Mouse (Mus musculus): ENCODE measurements at regions not wholly inside any gene's neighbourhood (a gene's known extent, or its start where the extent isn't known, plus 50 kb on each side); places are given as distances from the start of the nearest gene placed in this dataset.

DNA sequence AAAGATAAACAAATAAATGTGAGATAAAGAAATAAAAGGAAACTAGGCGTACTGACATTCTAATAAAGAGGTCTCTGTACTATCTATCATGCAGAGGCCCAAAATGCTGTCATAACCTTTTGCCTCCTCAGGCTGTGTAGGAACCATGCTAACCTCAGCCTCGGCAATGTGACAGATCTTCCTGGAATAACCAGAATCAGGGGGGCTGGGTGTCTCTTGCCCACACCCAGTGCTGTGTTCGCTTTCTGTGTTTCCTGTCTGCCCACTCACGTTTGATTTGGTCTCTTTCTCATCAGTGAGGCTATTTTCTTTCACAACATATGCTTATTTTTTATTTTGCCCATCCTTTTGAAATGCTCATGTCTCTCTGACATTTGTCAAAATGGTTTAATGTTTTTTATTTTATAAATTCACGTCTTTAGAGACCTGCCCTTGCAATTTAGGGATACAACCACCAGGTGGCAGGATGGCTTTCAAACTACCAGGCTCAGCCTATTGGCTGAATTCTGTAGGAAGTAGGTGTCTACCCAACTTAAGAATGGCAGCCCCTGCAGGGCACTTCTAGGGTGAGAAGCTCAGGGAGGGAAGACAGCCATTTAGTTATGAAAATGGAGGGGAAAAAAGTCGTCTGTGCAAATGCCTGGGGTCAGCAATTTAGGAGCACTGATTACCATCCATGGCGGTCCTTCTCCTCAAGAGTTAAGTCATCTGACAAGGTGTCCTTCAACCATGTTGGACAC is 550.8 kb downstream of the Rnf144a start:
- WGBS: 72% methylated on average over 7 of the region's 7 CpGs

DNA sequence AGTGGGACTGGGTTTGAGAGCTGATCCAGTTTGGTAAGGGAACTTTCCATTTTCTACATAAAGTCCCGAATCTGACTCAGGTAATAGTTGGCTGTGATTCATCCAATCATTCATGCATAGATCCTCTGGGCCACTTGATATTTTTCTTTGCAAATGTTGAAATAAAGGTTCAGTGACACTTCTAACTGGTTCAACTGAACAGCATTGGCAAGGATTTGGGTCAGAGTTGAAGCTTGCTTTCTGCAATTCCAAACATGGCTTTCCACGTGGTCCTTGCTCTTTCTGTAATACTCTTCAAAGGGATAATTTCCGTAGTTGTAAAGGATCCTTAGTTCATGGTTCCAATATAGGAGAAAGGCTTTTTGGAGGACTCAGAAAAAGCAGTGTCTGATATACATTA is 554.0 kb downstream of the Rnf144a start:
- H3K4me2 ChIP-seq (replicated peaks): no peak overlapping the region
- H3K27ac ChIP-seq: no peak overlapping the region
- no peaks in the 10 kb centered on the region for H3K4me1 ChIP-seq (replicated peaks)
- 85% methylated on average over 3 of the region's 3 CpGs for WGBS
- ATAC-seq: no peak
- H3K9ac ChIP-seq: no peak overlapping the region
- H3K4me3 ChIP-seq (replicated peaks): no peak overlapping the region
- no peaks in the 10 kb centered on the region for H3K9me3 ChIP-seq
- H3K36me3 ChIP-seq: no peaks in the 10 kb centered on the region
- H3K27me3 ChIP-seq (replicated peaks): no peaks in the 10 kb centered on the region

More for the DNA sequence above, 550.8 kb downstream of the Rnf144a start:
- ATAC-seq: no peak
- no peaks in the 10 kb centered on the region for H3K36me3 ChIP-seq
- H3K4me3 ChIP-seq (replicated peaks): no peak overlapping the region
- H3K4me1 ChIP-seq (replicated peaks): no peaks in the 10 kb centered on the region
- H3K27me3 ChIP-seq (replicated peaks): no peaks in the 10 kb centered on the region
- no peaks in the 10 kb centered on the region for H3K9me3 ChIP-seq
- no peak overlapping the region for H3K4me2 ChIP-seq (replicated peaks)
- no peak overlapping the region for H3K27ac ChIP-seq
- H3K9ac ChIP-seq: no peak overlapping the region

DNA sequence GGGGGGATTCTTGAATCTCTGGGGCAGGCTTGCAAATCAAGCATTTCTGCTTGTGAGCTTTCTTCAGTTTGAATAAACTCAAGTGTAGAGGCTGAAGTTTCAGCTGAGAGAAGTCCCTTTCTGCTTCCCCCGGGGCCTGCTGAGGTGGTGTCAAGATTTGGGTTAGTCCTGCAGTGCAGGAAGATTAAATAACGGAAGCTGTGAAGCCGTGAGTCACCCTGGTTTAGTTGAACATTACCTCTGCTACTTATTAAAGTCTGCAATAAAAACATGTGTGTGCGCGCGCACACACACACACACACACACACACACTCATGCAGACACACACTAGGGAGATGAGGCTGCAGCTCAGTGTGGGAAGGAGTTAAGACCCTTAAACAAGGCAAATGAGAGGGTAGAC is 556.7 kb downstream of the Rnf144a start:
- 68% methylated on average over 6 of the region's 6 CpGs for WGBS
- ATAC-seq: no peak
- no peaks in the 10 kb centered on the region for H3K4me1 ChIP-seq (replicated peaks)

DNA sequence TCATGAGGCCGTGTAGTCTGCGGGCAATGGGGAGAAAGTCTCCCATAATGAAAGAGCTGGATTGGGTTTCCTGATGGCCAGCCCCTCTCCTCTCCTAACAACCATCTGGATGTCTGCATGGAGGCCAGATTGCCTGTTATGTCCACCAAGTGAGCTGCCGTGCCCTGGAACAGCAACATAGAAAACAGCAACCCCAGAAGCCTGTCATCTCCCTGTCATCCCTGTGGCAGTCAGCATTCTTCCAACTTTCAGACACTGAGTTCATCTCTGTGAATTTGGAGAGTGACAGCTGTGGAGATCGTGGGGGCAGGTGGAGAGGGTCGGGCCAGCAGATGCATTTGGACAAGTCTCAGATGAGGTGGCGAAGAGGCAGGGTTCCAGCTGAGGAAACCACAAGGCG is 585.0 kb downstream of the Rnf144a start:
- Histone ChIP-seq H3K4me3 (replicated peaks) (no peak overlapping the region), H3K27ac (no peak overlapping the region), H3K9ac (no peak overlapping the region), H3K9me3 (no peaks in the 10 kb centered on the region), H3K36me3 (no peaks in the 10 kb centered on the region), H3K27me3 (replicated peaks) (no peaks in the 10 kb centered on the region), H3K4me1 (replicated peaks) (0 out of 2 replicates have a peak, but pooled peaks cover 3% of the 10 kb centered on the region), H3K4me2 (replicated peaks) (no peak overlapping the region)
- 80% methylated on average over 7 of the region's 7 CpGs for WGBS
- ATAC-seq: no peak

More for the DNA sequence above, 556.7 kb downstream of the Rnf144a start:
- Histone ChIP-seq H3K9me3 (no peaks in the 10 kb centered on the region), H3K9ac (no peak overlapping the region), H3K36me3 (no peaks in the 10 kb centered on the region), H3K4me3 (replicated peaks) (no peak overlapping the region), H3K4me2 (replicated peaks) (no peak overlapping the region), H3K27me3 (replicated peaks) (no peaks in the 10 kb centered on the region), H3K27ac (no peak overlapping the region)

DNA sequence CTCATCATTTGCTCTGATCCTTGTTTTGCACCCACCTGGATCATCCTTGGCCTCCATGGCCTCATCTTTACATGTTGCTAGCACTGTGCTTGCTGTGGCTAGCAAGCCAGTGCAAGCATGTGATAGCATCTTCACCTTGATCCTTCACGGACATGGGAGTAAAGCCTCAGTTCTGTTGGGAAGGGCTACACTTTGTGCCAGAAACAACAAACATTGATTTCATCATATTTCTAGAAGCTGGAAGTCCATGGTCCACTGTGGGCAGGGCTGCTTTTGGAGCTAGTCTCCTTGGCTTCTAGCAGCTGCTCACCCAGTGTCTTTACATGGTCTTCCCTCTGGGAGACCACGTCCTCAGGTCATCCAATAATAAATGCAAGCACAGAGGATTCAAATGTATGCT is 587.1 kb downstream of the Rnf144a start:
- 82% methylated on average over 2 of the region's 2 CpGs for WGBS
- no peak overlapping the region for H3K4me3 ChIP-seq (replicated peaks)
- ATAC-seq: no peak

DNA sequence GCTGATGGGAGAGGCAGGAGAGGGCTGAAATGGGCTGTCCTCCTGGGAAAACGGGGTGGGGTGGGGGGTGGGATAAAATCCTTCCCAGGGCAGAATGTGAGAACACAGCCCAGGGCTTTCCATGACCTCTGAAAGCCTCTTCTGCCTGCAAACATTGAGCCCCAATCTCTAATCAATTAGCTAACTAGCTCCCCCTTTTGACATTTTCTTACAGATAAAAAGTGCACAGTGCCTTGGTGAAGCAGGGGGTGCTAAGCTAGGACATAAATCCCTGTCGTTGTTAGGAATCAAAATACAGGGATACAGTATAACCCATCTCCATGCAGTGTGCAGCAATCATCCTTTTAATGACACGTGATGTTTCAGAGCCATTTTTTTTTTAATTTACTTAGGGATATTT is 588.1 kb downstream of the Rnf144a start:
- WGBS: 16% methylated on average over 3 of the region's 3 CpGs
- no peak overlapping the region for H3K4me2 ChIP-seq (replicated peaks)
- no peak for ATAC-seq
- H3K9me3 ChIP-seq: no peaks in the 10 kb centered on the region
- no peak overlapping the region for H3K4me3 ChIP-seq (replicated peaks)
- H3K9ac ChIP-seq: no peak overlapping the region
- no peaks in the 10 kb centered on the region for H3K27me3 ChIP-seq (replicated peaks)
- H3K36me3 ChIP-seq: no peaks in the 10 kb centered on the region
- no peak overlapping the region for H3K27ac ChIP-seq
- H3K4me1 ChIP-seq (replicated peaks): 0 out of 2 replicates have a peak, but pooled peaks cover 3% of the 10 kb centered on the region

More for the DNA sequence above, 587.1 kb downstream of the Rnf144a start:
- Histone ChIP-seq H3K27ac (no peak overlapping the region), H3K9ac (no peak overlapping the region), H3K4me2 (replicated peaks) (no peak overlapping the region), H3K4me1 (replicated peaks) (0 out of 2 replicates have a peak, but pooled peaks cover 3% of the 10 kb centered on the region), H3K9me3 (no peaks in the 10 kb centered on the region), H3K36me3 (no peaks in the 10 kb centered on the region), H3K27me3 (replicated peaks) (no peaks in the 10 kb centered on the region)

DNA sequence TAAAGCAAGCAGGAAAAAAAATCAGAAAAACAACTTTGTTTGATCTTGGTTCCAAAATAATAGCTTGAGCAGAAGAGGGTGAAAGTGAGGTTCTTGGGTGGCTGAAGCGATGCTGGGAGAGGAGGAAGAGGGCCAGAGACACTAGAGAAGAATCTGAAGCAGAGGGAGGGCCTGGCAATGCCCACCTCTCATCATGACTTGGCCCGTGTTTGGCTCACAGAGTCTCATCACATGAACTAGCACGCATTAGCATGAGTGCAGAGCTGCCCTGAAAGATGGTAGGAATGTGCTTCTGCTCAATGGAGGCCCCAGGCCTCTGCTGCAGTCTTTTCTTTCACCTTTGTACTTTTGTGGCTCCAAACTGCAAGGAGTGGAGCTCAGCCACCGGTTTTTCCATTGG is 588.6 kb downstream of the Rnf144a start:
- WGBS: 65% methylated on average over 4 of the region's 4 CpGs
- H3K27ac ChIP-seq: no peak overlapping the region
- no peaks in the 10 kb centered on the region for H3K9me3 ChIP-seq
- ATAC-seq: no peak
- H3K4me2 ChIP-seq (replicated peaks): no peak overlapping the region
- no peak overlapping the region for H3K4me3 ChIP-seq (replicated peaks)
- no peak overlapping the region for H3K9ac ChIP-seq
- no peaks in the 10 kb centered on the region for H3K27me3 ChIP-seq (replicated peaks)
- no peaks in the 10 kb centered on the region for H3K36me3 ChIP-seq
- H3K4me1 ChIP-seq (replicated peaks): 0 out of 2 replicates have a peak, but pooled peaks cover 3% of the 10 kb centered on the region

DNA sequence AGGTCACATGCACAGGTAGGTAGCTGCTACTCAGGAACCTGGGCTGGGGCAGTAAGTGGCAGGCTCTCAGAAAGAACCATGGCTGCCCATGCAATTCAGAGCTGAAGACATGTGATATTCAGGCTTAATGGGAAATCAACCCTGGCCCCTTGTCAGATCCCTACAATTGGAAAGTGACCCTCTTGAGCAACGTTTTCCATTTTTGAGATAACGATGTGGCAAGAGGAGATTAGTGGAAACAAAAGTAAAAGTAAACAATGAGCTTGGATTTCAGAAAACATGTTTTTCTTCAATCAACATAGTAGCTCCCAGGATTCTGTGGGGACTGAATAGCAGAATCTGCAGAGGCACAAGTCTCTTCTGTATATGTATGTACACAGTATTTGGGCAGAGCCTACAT is 598.8 kb downstream of the Rnf144a start:
- no peaks in the 10 kb centered on the region for H3K9me3 ChIP-seq
- H3K9ac ChIP-seq: no peak overlapping the region
- WGBS: 58% methylated on average over 2 of the region's 2 CpGs
- no peak overlapping the region for H3K27ac ChIP-seq
- H3K4me3 ChIP-seq (replicated peaks): no peak overlapping the region
- no peak overlapping the region for H3K4me2 ChIP-seq (replicated peaks)
- H3K36me3 ChIP-seq: no peaks in the 10 kb centered on the region
- ATAC-seq: no peak
- no peaks in the 10 kb centered on the region for H3K27me3 ChIP-seq (replicated peaks)
- no peaks in the 10 kb centered on the region for H3K4me1 ChIP-seq (replicated peaks)

DNA sequence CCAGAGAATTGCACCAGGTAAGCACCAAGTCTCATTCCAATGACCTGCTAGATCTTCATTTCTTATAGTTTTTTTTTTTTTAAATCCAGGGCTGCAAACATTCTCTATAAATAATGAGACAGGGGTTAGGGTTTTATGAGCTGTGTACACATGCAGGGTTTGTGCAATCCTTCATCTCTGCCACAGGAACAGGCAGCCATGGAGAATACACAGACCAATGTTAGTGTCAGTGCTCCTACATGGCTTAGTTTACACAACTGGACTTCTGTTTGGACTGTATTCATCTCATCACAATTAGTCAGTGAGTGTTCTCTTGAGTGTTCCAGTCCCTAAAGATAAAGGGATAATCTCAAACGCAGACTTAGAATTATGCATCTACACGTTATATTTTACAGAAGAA is 620.0 kb downstream of the Rnf144a start:
- Histone ChIP-seq H3K4me2 (replicated peaks) (no peak overlapping the region), H3K36me3 (no peaks in the 10 kb centered on the region), H3K4me1 (replicated peaks) (no peaks in the 10 kb centered on the region), H3K9ac (no peak overlapping the region), H3K9me3 (no peaks in the 10 kb centered on the region), H3K4me3 (replicated peaks) (no peak overlapping the region), H3K27me3 (replicated peaks) (no peaks in the 10 kb centered on the region), H3K27ac (no peak overlapping the region)
- no peak for ATAC-seq
- WGBS: 21% methylated on average over 2 of the region's 2 CpGs

DNA sequence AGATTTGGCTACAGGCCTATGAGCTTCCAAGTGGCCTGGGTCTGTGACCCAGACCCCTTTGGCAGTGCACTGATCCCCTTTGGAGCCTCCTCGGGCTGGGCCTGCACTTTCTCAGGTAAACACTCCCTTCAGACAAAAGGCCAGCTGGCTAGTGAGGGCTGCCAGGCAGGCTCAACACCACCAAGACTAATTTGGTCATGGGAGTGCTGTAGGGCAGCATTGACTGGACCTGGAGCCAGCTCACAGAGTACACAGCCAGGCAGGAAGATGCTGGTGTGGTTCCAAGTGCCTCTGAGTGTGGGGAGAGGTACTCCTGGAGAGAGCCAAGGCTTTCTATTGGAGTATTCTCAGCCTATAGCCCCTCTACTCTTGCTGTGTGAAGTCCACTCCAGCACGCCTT is 620.5 kb downstream of the Rnf144a start:
- WGBS: 30% methylated on average over 2 of the region's 2 CpGs
- H3K4me1 ChIP-seq (replicated peaks): no peaks in the 10 kb centered on the region
- H3K27ac ChIP-seq: no peak overlapping the region
- H3K9me3 ChIP-seq: no peaks in the 10 kb centered on the region
- no peaks in the 10 kb centered on the region for H3K27me3 ChIP-seq (replicated peaks)
- H3K4me3 ChIP-seq (replicated peaks): no peak overlapping the region
- H3K9ac ChIP-seq: no peak overlapping the region
- H3K4me2 ChIP-seq (replicated peaks): no peak overlapping the region
- no peaks in the 10 kb centered on the region for H3K36me3 ChIP-seq
- ATAC-seq: no peak

DNA sequence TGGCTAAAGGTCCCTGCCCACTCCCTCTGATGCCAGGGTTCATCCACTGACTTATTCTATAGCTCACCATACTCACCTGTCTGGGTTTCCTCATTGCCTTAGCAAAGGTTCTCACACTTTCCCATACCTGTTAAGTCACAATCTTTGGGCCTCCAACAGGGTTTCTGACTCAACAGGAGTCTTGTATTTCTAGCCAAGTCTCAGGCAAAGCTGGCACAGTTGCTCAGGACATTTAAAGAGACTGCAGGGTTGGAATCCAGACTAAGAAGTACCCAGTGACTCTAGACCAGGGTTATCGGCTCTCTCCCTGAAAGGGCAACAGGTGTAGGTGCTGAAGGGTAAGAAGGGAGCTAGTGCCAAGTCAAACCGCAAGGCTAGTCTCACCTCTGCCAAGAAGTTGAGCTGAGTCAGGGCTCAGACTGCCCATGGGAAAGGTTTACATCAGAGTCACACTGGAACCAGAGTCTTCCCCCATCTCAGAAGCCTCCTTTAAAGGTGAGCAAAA is 622.4 kb downstream of the Rnf144a start:
- no peaks in the 10 kb centered on the region for H3K9me3 ChIP-seq
- no peak overlapping the region for H3K4me3 ChIP-seq (replicated peaks)
- H3K27me3 ChIP-seq (replicated peaks): no peaks in the 10 kb centered on the region
- H3K4me1 ChIP-seq (replicated peaks): no peaks in the 10 kb centered on the region
- H3K4me2 ChIP-seq (replicated peaks): no peak overlapping the region
- no peak overlapping the region for H3K9ac ChIP-seq
- no peaks in the 10 kb centered on the region for H3K36me3 ChIP-seq
- no peak for ATAC-seq
- 93% methylated on average over 2 of the region's 2 CpGs for WGBS
- no peak overlapping the region for H3K27ac ChIP-seq

DNA sequence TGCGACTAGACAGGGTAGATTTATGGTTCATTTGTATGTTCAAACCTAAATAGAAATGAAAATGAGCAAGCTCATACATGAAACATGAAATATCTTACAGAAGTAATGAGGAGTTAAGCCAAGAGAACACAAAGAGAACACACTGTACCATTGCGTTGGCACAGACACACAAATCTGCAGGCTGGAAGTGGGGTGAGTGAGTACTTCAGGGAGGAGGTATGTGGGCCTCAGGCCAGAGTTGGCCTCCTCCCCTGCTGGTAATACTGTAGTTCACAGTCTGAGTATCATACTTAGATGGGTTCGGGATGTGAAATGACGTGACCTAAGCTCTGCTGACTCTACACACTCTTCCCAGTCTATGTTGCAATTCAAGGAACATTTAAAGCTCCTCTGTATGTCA is 624.1 kb downstream of the Rnf144a start:
- ATAC-seq: no peak
- no peak overlapping the region for H3K9ac ChIP-seq
- no peak overlapping the region for H3K4me3 ChIP-seq (replicated peaks)
- H3K36me3 ChIP-seq: no peaks in the 10 kb centered on the region
- no peaks in the 10 kb centered on the region for H3K9me3 ChIP-seq
- H3K4me1 ChIP-seq (replicated peaks): no peaks in the 10 kb centered on the region
- no peak overlapping the region for H3K27ac ChIP-seq
- WGBS: 80% methylated on average over 4 of the region's 4 CpGs
- H3K4me2 ChIP-seq (replicated peaks): no peak overlapping the region
- H3K27me3 ChIP-seq (replicated peaks): no peaks in the 10 kb centered on the region

Data from intestine, embryonic 15.5 days (tissue).